Mouse (Mus musculus): Measurements from ENCODE around the gene Tmem9b.

Tmem9b gene

GRCm38 (mm10) chr7:109752008-109752925, at the start of gene Tmem9b:
Gene Tmem9b (minus strand): TSS chr7:109752875.
- peak; percentile 85 for DNase-seq (ENCODE audit: low spot score)

GRCm38 (mm10) chr7:109800626-109801025, 48.0 kb upstream of the Tmem9b start:
- DNase-seq (ENCODE audit: low spot score), result no peak

DNA sequence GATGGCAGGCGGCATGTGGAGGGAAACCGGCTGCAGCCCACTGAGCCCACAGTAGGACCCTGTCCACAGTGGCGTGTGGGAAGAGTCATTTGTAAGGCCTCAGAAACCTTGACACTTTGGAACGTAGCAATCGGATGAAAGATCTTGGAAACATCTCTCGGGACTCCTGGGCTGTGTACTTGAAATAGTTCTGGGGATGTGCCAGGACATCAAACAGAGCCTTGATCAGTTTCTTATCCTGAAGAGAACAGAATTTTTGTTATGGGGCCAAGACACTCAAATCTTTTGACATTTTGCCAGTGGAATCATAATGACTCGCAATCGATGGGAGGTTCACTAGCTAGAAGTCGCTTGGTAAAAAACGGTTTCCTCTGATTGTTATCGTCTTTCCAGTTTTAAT, 46.5 kb upstream of the Tmem9b start:
- DNase-seq (ENCODE audit: low spot score), result no peak

GRCm38 (mm10) chr7:109795564-109795963, 42.9 kb upstream of the Tmem9b start:
- no peak for DNase-seq (ENCODE audit: low spot score)

DNA sequence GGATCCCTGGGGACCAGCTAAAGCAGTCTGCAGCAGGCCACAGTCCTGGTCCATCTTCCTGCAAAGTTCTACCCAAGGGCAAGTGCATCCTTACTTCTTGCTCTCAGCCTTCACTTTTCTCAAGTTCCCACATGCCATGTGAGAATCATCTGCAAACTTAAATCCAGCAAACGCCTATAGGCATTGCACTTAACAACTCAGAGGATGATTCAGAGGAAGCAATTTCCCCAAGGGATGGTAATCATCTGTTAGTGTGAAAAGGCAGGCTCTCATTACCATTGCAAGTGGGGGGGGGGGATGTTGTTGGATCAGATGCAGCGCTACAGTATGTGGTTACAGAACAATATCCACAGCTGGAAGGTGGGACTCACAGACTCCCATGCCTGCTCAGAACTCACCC, 41.9 kb upstream of the Tmem9b start:
- DNase-seq (ENCODE audit: low spot score), result no peak

DNA sequence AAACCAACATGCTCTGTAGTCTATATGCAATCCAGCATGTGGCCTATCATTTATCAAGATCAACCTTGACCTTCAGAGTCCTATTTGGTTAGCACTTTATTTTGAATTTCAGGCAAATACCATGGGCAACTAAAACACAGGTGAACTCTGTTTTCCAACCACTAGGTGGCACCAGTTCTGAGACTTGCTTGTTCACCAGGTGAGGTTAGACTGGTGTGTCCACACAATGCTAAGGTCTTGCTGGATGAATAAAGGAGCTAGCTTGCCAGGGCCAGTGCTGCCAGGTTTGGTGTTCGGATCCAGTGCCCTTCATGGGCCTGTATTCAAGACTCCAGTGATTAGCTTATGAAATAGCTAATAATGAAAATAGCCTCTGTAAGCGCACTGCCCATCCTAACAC, 40.1 kb upstream of the Tmem9b start:
- DNase-seq (ENCODE audit: low spot score), result peak; percentile 36

DNA sequence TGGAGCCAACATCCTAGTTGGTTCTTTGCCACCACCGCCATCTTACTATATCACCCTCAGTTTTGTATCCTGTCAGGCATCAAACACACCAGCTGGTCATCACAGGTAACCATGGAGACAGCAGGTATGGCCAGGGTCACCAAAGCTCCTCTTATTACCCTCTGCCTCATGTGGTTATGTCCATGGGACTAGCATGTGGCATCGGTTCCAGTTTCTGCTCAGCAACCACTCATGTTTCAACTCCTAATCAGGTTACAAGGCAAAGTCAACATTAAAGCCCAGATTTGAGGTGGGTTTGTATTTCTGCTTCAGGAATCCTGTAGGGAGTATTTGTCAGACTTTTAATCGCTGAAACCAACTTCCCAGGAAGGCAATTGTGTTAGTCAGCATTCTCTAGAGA, 38.1 kb upstream of the Tmem9b start:
- no peak for DNase-seq (ENCODE audit: low spot score)

DNA sequence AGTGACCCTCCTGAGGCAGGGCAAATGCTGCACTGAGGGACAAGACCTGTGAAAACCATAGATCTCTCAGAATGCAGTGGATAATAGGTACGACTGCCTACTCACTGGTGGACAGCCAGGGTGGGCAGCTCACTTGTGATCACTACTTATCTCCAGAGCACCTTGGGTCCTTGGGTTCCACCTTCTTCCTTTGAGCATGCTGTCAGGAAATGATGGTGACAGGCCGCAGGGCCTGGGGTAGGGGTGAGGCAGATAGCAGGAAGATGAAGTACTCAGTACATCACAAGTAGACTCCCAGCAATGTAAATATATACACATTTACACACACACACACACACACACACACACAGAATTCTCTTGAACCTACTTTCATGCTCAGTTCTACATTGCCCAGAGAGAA, 35.2 kb upstream of the Tmem9b start:
- no peak for DNase-seq (ENCODE audit: low spot score)

- no peak for DNase-seq (ENCODE audit: low spot score)
Measured at GRCm38 (mm10) chr7:109783281-109783680, 30.6 kb upstream of the Tmem9b start.

- peak; percentile 89 for DNase-seq (ENCODE audit: low spot score)
Measured at GRCm38 (mm10) chr7:109781470-109782203, 29.0 kb upstream of the Tmem9b start, which contains the start of gene Nrip3. Gene Nrip3 (minus strand): TSS chr7:109782025.

DNA sequence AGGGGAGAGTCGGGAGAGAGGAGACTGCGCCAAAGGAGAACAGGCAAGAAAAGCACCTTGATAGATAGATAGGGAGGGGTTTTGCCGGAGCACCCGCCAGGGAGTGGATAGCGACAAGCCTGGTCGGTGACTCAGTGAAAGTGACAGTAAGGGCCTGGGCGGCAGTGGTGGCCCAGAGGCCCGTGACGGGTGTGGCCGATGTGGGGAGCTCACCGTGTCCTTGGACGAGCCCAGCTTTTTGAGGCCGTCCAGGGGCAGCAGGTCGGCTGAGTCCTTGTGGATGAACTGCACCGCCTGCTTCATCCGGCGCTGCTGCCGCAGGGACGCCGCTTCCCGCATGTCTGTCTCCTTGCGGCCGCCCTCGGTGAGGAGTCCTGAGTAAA, 28.4 kb upstream of the Tmem9b start:
- DNase-seq (ENCODE audit: low spot score), result no peak

- no peak for DNase-seq (ENCODE audit: low spot score)
Measured at GRCm38 (mm10) chr7:109772251-109772650, 19.6 kb upstream of the Tmem9b start.

GRCm38 (mm10) chr7:109768699-109769383, 16.2 kb upstream of the Tmem9b start:
- no peak for DNase-seq (ENCODE audit: low spot score)

DNA sequence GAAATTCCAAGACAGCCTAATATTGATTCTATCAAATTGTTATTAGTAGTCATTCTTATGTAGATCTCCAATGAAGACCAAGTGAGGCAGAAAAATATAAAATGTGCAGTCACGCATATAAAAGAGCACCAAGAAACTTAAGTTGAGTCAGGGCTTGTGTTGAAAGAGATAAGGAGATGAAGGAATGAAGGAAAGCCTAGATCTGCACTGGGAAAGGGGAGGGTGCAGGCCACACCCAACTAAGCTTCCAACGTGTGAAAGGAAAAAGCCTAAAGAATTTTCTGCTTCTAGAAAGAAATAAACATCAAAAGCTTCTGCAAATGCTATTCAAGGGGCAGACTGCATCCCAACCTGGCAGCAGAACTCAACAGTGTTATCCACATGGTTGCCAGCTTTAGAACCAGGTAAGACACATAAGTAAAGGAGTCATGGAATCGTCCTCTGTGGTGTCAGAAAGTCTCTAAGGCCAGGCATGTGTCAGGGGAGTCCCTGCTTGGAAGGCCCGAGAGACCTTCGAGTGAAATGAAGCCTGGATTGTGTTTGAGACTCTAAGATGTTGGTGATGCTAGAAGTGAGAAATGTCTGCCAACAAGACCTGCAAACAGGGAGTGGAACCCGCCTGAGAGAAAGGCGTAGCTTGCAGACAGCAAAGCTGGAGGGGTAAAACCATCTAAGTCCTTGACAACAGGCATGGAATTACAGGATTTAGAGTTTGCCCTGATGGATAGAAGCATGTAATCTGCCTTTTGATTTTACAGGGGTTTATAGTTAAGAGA, 15.1 kb upstream of the Tmem9b start:
- DNase-seq (ENCODE audit: low spot score), result no peak

- no peak for DNase-seq (ENCODE audit: low spot score)
Measured at GRCm38 (mm10) chr7:109764009-109764408, 11.3 kb upstream of the Tmem9b start.

- no peak for DNase-seq (ENCODE audit: low spot score)
Measured at GRCm38 (mm10) chr7:109756291-109756690, 3.6 kb upstream of the Tmem9b start.

DNA sequence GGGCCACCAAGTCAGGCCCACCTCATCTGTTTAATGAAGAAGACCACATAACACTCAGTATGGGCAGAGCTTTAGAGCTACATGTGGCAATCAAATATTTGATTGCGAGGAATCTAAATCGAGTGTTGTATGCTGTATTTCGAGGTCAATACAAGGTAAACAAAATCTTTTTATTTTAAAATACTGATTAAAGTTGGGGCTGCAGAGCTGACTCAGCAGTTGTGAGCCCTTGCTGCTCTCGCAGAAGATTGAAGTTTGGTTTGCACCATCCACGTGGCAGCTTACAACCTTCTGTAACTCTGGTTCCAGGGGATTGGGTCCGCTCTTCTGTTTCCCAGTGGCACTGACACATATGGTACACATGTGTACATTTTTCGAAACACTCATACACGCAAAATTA, 1.4 kb upstream of the Tmem9b start:
- DNase-seq (ENCODE audit: low spot score), result no peak

DNA sequence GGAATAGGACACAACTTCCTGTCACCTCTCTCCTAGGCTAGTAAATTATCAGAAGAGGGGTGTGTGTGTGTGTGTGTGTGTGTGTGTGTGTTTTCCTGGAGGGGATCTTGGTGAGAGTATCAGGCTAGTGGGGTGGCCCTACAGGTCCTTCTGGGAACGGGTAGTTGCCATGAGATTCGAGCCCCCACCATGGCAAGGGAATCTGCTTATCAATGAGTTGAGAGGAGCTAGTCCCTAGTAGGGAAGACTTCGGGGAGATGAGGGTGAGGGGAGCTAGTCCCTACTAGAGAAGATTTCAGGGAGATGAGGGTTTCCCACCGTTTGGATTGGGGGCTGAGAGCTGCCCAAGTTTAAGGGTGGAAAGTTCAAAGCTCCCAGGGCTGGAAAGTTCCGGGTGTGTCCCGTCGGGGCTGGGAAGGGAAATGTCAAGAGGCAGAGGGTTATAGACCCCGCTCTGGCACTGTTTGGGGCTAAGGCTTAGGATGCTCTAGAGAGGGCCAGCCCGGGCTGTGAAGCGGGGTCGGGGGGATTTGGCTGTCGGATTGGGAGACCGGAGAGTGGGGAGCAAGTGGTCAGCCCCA, 1.2 kb downstream of the Tmem9b start:
- no peak for DNase-seq (ENCODE audit: low spot score)

DNA sequence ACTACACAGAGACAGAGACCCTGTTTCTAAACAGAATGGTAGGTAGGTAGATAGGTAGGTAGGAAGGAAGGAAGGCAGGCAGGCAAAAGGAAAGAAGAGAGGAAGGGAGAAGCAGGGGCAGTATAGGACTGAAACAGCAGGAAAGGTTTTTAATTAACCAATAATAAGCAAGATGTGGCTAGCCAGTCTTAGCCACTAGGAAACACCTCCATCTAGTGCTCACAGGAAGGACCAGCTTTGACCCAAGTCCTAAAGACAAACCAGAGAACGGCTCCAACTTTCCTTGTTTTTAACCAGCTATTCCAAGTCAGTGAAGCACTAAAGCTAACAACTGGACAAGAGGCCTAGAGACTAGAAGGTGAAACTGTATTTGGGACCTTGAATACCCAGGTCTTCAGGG, 4.9 kb downstream of the Tmem9b start:
- no peak for DNase-seq (ENCODE audit: low spot score)

DNA sequence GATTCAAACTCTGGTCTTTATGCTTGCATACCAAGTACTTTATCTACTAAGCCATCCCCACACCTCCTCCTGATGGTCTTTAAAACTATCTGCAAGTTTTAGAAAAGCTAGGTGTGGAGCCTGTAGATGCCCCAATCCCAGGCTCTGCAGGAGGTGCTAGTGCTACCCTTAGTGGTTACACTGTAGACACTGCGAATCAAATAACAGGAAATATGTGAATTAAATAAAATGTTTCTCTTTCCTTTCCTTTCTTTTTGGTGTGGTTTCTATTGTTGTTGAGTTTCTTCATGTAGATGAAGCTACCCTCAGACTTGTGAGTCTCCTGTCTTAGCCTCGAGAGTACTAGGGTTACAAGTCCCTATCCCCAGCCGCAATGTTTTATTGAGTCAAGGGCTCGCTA, 11.0 kb downstream of the Tmem9b start:
- DNase-seq (ENCODE audit: low spot score), result no peak

- no peak for DNase-seq (ENCODE audit: low spot score)
Measured at GRCm38 (mm10) chr7:109741060-109741459, 11.6 kb downstream of the Tmem9b start.
